Mouse (Mus musculus) lung, postnatal 0 days (tissue): ENCODE results near the gene Abraxas2. TPM values are rescaled to one million over a fixed set of nuclear protein-coding genes. Genes with fewer than 3 reads are reported as not detected.

ENCODE experiments used
- ATAC-seq: fragments of 200-750 bp; cut with Nextera tagmentation; 2 replicates; pipeline ENCODE4 v1.8.0; 2017; ENCODE audit warnings: moderate library complexity
- DNase-seq: peaks from one replicate; pipeline ENCODE4 v3.0.0-alpha.2; 2016; ENCODE audit warnings: low spot score
- H3K27ac ChIP-seq: fragments of 300-500 bp; sonication (generic); 2 replicates; pipeline ENCODE4 v1.5.1; 2014; ENCODE audit warnings: antibody characterized with exemption, mild to moderate bottlenecking, low read length, mixed read lengths
- H3K27me3 ChIP-seq: fragments of 300-500 bp; sonication (generic); replicated peaks from 2 replicates; pipeline ENCODE4 v1.6.1; 2014; ENCODE audit warnings: low read length, mixed read lengths; ENCODE audit not compliant: insufficient read depth
- H3K36me3 ChIP-seq: fragments of 300-500 bp; sonication (generic); 2 replicates; pipeline ENCODE4 v1.6.1; 2014; ENCODE audit warnings: low read length, mixed read lengths; ENCODE audit not compliant: insufficient read depth
- H3K4me1 ChIP-seq: fragments of 300-500 bp; sonication (generic); 2 replicates; pipeline ENCODE4 v1.6.1; 2014; ENCODE audit warnings: antibody characterized with exemption, low read depth, low read length, mixed read lengths; ENCODE audit not compliant: insufficient read depth
- H3K4me2 ChIP-seq: fragments of 300-500 bp; sonication (generic); replicated peaks from 2 replicates; pipeline ENCODE4 v1.6.1; 2014; ENCODE audit warnings: low read depth, mild to moderate bottlenecking, low read length, moderate library complexity, mixed read lengths
- H3K4me3 ChIP-seq: fragments of 300-500 bp; sonication (generic); 2 replicates; pipeline ENCODE4 v1.5.1; 2014; ENCODE audit warnings: low read depth, low read length
- H3K9ac ChIP-seq: fragments of 300-500 bp; sonication (generic); replicated peaks from 2 replicates; pipeline ENCODE4 v1.6.1; 2014; ENCODE audit warnings: low read depth, mild to moderate bottlenecking
- H3K9me3 ChIP-seq: fragments of 300-500 bp; sonication (generic); 2 replicates; pipeline ENCODE4 v1.6.1; 2016; ENCODE audit warnings: low read length, mixed read lengths
- CTCF ChIP-seq: IDR thresholded peaks from 2 replicates; pipeline ENCODE4 v1.5.1; 2016; ENCODE audit warnings: antibody characterized with exemption, mild to moderate bottlenecking
- EP300 ChIP-seq: IDR thresholded peaks from 2 replicates; pipeline ENCODE4 v1.6.1; 2016; ENCODE audit warnings: antibody characterized with exemption, mild to moderate bottlenecking, control low read depth
- WGBS: fragments of 180-500 bp; shearing (Covaris S2); extraction: QIAGEN DNeasy Blood & Tissue Kit; methylation state at CpG from one replicate; pipeline ENCODE4 v1.1.7; 2014; 5-methylcytosine and 5-hydroxymethylcytosine counted together
- polyA plus RNA-seq: library from polyadenylated mRNA; unstranded; fragments of >200 nt; fragmentation: Nextera tagmentation; extraction: Ambion mirVana; gene quantifications from 2 replicates; pipeline ENCODE4 v1.2.1, GENCODE M21; 2015

Gene Abraxas2
- polyA plus RNA-seq, 1 experiment from 2014 or later = 26.7 TPM

- peak; percentile 96 for ATAC-seq
- Histone ChIP-seq H3K4me3 (peak within 1 kb of the TSS; percentile 76), H3K9ac (peak within 1 kb of the TSS; percentile 87), H3K27me3 (no peaks in the 10 kb centered on the region), H3K4me1 (no peaks in the 10 kb centered on the region), H3K4me2 (peak within 1 kb of the TSS; percentile 56), H3K9me3 (no peaks in the 10 kb centered on the region), H3K36me3 (no peaks in the 10 kb centered on the region; the same call in 1 of the 2 replicates), H3K27ac (peak within 1 kb of the TSS; percentile 95)
- peak; percentile 92 for DNase-seq
- peak; percentile 62 for TF ChIP-seq CTCF
- no peak for TF ChIP-seq EP300
- 0% methylated on average over 34 of the region's 37 CpGs for WGBS
Observed at GRCm38 (mm10) chr7:132852173-132852844, 6.7 kb upstream of the Abraxas2 start, which contains the start of gene Eef1akmt2. Eef1akmt2 (minus strand) TSS chr7:132852673.

- Histone ChIP-seq H3K36me3 (no peaks in the 10 kb centered on the region; the same call in 1 of the 2 replicates), H3K27ac (no peak overlapping the region)
- 87% methylated on average over 6 of the region's 6 CpGs for WGBS
Observed at GRCm38 (mm10) chr7:132853361-132853760, 5.7 kb upstream of the Abraxas2 start.

GRCm38 (mm10) chr7:132853946-132854345, 5.1 kb upstream of the Abraxas2 start:
- no peaks in the 10 kb centered on the region for H3K4me1 ChIP-seq
- no peaks in the 10 kb centered on the region; the same call in 1 of the 2 replicates for H3K36me3 ChIP-seq
- peak; percentile 19 for DNase-seq
- TF ChIP-seq EP300 = no peak
- ATAC-seq = no peak
- no peak overlapping the region for H3K4me2 ChIP-seq
- H3K9ac ChIP-seq = no peak overlapping the region
- no peaks in the 10 kb centered on the region for H3K9me3 ChIP-seq
- H3K4me3 ChIP-seq = no peak overlapping the region
- H3K27me3 ChIP-seq = no peaks in the 10 kb centered on the region
- H3K27ac ChIP-seq = no peak overlapping the region
- WGBS = 44% methylated on average over 4 of the region's 4 CpGs

More at GRCm38 (mm10) chr7:132853361-132853760, 5.7 kb upstream of the Abraxas2 start:
- TF ChIP-seq EP300 (no peak), CTCF (no peak)
- no peak for ATAC-seq
- Histone ChIP-seq H3K9ac (no peak overlapping the region), H3K9me3 (no peaks in the 10 kb centered on the region), H3K4me2 (no peak overlapping the region), H3K4me1 (no peaks in the 10 kb centered on the region), H3K4me3 (no peak overlapping the region), H3K27me3 (no peaks in the 10 kb centered on the region)
- DNase-seq = no peak

- Histone ChIP-seq H3K4me2 (no peak overlapping the region), H3K4me3 (no peak overlapping the region), H3K9me3 (no peaks in the 10 kb centered on the region), H3K36me3 (no peaks in the 10 kb centered on the region), H3K27me3 (no peaks in the 10 kb centered on the region), H3K9ac (no peak overlapping the region), H3K4me1 (peaks cover 4% of the 10 kb centered on the region; the same call in 1 of the 2 replicates), H3K27ac (no peak overlapping the region)
- no peak for DNase-seq
- TF ChIP-seq CTCF (no peak), EP300 (no peak)
- ATAC-seq = no peak
- 63% methylated on average over 1 of the region's 1 CpGs for WGBS
Observed at GRCm38 (mm10) chr7:132856083-132856482, 2.9 kb upstream of the Abraxas2 start.

- H3K27ac ChIP-seq = no peak overlapping the region
- H3K4me2 ChIP-seq = no peak overlapping the region
- no peaks in the 10 kb centered on the region for H3K36me3 ChIP-seq
- DNase-seq (no peak), ATAC-seq (no peak)
- peaks cover 4% of the 10 kb centered on the region; the same call in 1 of the 2 replicates for H3K4me1 ChIP-seq
- 71% methylated on average over 5 of the region's 5 CpGs for WGBS
- TF ChIP-seq EP300 (no peak), CTCF (peak; percentile 12; the same call in 1 of the 2 replicates)
- no peak overlapping the region for H3K4me3 ChIP-seq
- no peaks in the 10 kb centered on the region for H3K9me3 ChIP-seq
- no peaks in the 10 kb centered on the region for H3K27me3 ChIP-seq
- H3K9ac ChIP-seq = no peak overlapping the region
Observed at GRCm38 (mm10) chr7:132858043-132858608, 899 bp upstream of the Abraxas2 start.

GRCm38 (mm10) chr7:132866316-132866715, 7.3 kb downstream of the Abraxas2 start:
- Histone ChIP-seq H3K9ac (no peak overlapping the region), H3K36me3 (peaks cover 17% of the 10 kb centered on the region), H3K4me1 (no peaks in the 10 kb centered on the region), H3K9me3 (no peaks in the 10 kb centered on the region), H3K27ac (no peak overlapping the region), H3K27me3 (no peaks in the 10 kb centered on the region), H3K4me2 (no peak overlapping the region), H3K4me3 (no peak overlapping the region)
- DNase-seq = no peak
- WGBS = 87% methylated on average over 9 of the region's 9 CpGs
- no peak for TF ChIP-seq CTCF
- no peak for TF ChIP-seq EP300
- no peak for ATAC-seq
